Mouse (Mus musculus) bone marrow macrophage, adult 2 months (primary cell): Measurements from ENCODE around the gene Irf1.

Experiments
- CTCF ChIP-seq: IDR thresholded peaks from 2 replicates; pipeline ENCODE4 v1.5.1; 2012; ENCODE audit warnings: low read depth, mild to moderate bottlenecking, low read length, moderate library complexity
- POLR2A ChIP-seq: IDR thresholded peaks from 2 replicates; pipeline ENCODE4 v1.6.1; 2012; ENCODE audit warnings: mild to moderate bottlenecking, low read depth, low read length, borderline replicate concordance

DNA sequence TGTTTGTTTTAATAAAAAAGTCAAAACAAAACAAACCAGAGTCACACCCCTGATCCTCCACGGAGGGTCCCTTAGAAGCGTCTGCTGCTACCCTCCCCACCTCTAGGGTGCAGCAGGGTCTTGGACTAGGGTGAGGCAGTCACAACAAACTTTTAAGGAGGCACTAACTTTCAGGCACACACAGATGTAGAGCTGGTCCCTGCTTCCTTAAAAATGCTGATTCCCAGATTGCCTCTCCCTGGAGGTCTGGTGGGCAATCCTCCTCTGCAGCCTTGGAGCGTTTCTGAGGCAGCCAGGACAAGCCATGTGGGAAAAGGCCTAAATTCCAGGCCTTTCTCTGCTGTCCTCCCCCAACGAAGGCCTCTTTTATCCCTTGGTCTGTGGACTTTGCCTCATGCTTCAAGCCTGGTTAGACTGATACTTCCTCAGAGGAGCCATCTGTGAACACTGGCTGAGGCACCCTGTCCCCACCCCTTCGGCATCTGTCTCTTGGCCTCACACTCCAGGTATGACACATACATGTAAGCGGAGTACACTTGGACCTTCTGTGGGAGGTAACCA lies 10.9 kb upstream of the Irf1 start:
- TF ChIP-seq CTCF = no peak
- no peak for TF ChIP-seq POLR2A
